Comparison of ENCODE assay signal across 21 mouse cellular contexts in genomic region chr8:117484731-117485130, GRCm38 (mm10). TPM values are rescaled to one million over a fixed set of nuclear protein-coding genes. Genes with fewer than 3 reads are reported as not detected.
A peak's percentile ranks its signal among the peaks of the same experiment; 100 is the strongest.
DNase-seq lines count a peak whose midpoint lies in the region; ATAC-seq lines count a peak whose summit lies in the region.
"Had no signal": no experiment of that assay in that cellular context is flagged by ENCODE, and none has a peak within 500 bp of the region (broad histone marks: within the 10 kb centered on the region; RNA-seq: fewer than 3 reads in every experiment).

No protein-coding gene starts in this region.

- peak; percentile 49 for DNase-seq in adrenal gland, adult 2 months
- DNase-seq in adrenal gland, adult 18-20 months (ENCODE audit: low spot score in 2 of 2) = no peak
- peak; percentile 26 for DNase-seq in adrenal gland, postnatal 10 days
- peak; percentile 13 for DNase-seq in adrenal gland, postnatal 25 days
- DNase-seq in kidney, postnatal 25 days = no peak
- DNase-seq in layer of hippocampus, postnatal 25 days (ENCODE audit: extremely low spot score in 1 of 2, low spot score in 1 of 2) = no peak
- DNase-seq: cerebellum, adult 11 months; cerebellum, adult 18-20 months; cerebellum, adult 8-10 months; cerebellum, adult 9-11 months; cerebellum, postnatal 14 days; forebrain, postnatal 0 days had no signal

- 89% methylated on average over 8 of the region's 8 CpGs for WGBS in midbrain, embryonic 16.5 days

- no peaks in the 10 kb centered on the region for H3K4me1 ChIP-seq in midbrain, embryonic 16.5 days (ENCODE audit: control insufficient read depth, insufficient read depth, low read length)
- H3K4me1 ChIP-seq: embryonic facial prominence, embryonic 12.5 days; forebrain, embryonic 13.5 days; forebrain, embryonic 15.5 days had no signal

- H3K4me3 ChIP-seq in midbrain, embryonic 16.5 days (ENCODE audit: low read depth, low read length) = no peak overlapping the region
- H3K4me3 ChIP-seq: embryonic facial prominence, embryonic 10.5 days; embryonic facial prominence, embryonic 12.5 days; forebrain, embryonic 13.5 days; forebrain, embryonic 15.5 days had no signal

- H3K27ac ChIP-seq in midbrain, embryonic 16.5 days (ENCODE audit: low read length) = no peak overlapping the region
- H3K27ac ChIP-seq: embryonic facial prominence, embryonic 10.5 days; embryonic facial prominence, embryonic 12.5 days; forebrain, embryonic 13.5 days; forebrain, embryonic 15.5 days had no signal

- no peak overlapping the region for H3K4me2 ChIP-seq in midbrain, embryonic 16.5 days (ENCODE audit: low read length)
- H3K4me2 ChIP-seq: embryonic facial prominence, embryonic 12.5 days; forebrain, embryonic 13.5 days; forebrain, embryonic 15.5 days had no signal

- no peak for ATAC-seq in midbrain, embryonic 16.5 days
- ATAC-seq: activated CD4-positive, CD25-positive, alpha-beta regulatory T cell, adult 4 months; forebrain, embryonic 13.5 days; forebrain, embryonic 15.5 days; forebrain, postnatal 0 days; Patski had no signal

- no peak overlapping the region for H3K9ac ChIP-seq in midbrain, embryonic 16.5 days (ENCODE audit: low read depth, low read length)
- H3K9ac ChIP-seq: embryonic facial prominence, embryonic 12.5 days; forebrain, embryonic 13.5 days; forebrain, embryonic 15.5 days; forebrain, postnatal 0 days had no signal

- H3K27me3 ChIP-seq in midbrain, embryonic 16.5 days (ENCODE audit: control insufficient read depth, insufficient read depth, low read depth, low read length) = no peaks in the 10 kb centered on the region
- H3K27me3 ChIP-seq: CH12.LX; embryonic facial prominence, embryonic 12.5 days; forebrain, embryonic 13.5 days; forebrain, embryonic 15.5 days; Patski had no signal

- H3K36me3 ChIP-seq in midbrain, embryonic 16.5 days (ENCODE audit: control insufficient read depth, insufficient read depth, low read length) = no peaks in the 10 kb centered on the region
- H3K36me3 ChIP-seq: embryonic facial prominence, embryonic 10.5 days; embryonic facial prominence, embryonic 12.5 days; forebrain, embryonic 15.5 days; G1E had no signal

- no peaks in the 10 kb centered on the region for H3K9me3 ChIP-seq in midbrain, embryonic 16.5 days (replicated peaks; ENCODE audit: control insufficient read depth, low read length, poor library complexity, severe bottlenecking)
- H3K9me3 ChIP-seq: embryonic facial prominence, embryonic 10.5 days; embryonic facial prominence, embryonic 12.5 days; forebrain, embryonic 15.5 days had no signal

RNA-seq across cellular contexts. Expression of gene Plcg2, which starts 13.4 kb away (rescaled TPM):
- 1 to 10 TPM; 6.1 to 7.0 TPM for total RNA-seq in adrenal gland, adult 2 months (2021)
- 3.1 and 4.3 TPM in 2 replicates for polyA plus RNA-seq in adrenal gland, adult 2 months (2012; rRNA removed)
- 1 to 10 TPM; 4.3 to 6.4 TPM for total RNA-seq in adrenal gland, adult 18-20 months (2021)
- 1 to 10 TPM; 4.9 to 5.1 TPM for total RNA-seq in adrenal gland, postnatal 10 days (2021)
- total RNA-seq in adrenal gland, postnatal 25 days (2021) = 4.8 and 6.5 TPM in 2 replicates
- 0.89 and 1.2 TPM in 2 replicates for polyA plus RNA-seq in midbrain, embryonic 16.5 days (2015; fragmentation: Nextera tagmentation; extraction: Ambion mirVana)
- total RNA-seq in layer of hippocampus, postnatal 25 days (2021) = 1 to 10 TPM; 3.8 to 4.0 TPM
- total RNA-seq: G1E had no signal
- polyA plus RNA-seq: G1E had no signal

Comparison
In these comparisons a context has a peak if more than half of its experiments do, and no peak if none do; other contexts are left out.
1. DNase-seq: peak in adrenal gland, adult 2 months (single experiment), adrenal gland, postnatal 10 days (single experiment) and adrenal gland, postnatal 25 days (single experiment); none in adrenal gland, adult 18-20 months (0 of 2), kidney, postnatal 25 days (0 of 2) and layer of hippocampus, postnatal 25 days (0 of 2).